In genomic region chr2:158519071-158519470, GRCm38 (mm10) we compare ENCODE assay signal across 28 mouse cellular contexts. TPM values are rescaled to one million over a fixed set of nuclear protein-coding genes. Genes with fewer than 3 reads are reported as not detected.
DNase-seq lines count a peak whose midpoint lies in the region; ATAC-seq and TF ChIP-seq lines count a peak whose summit lies in the region.
"Had no signal": no experiment of that assay in that cellular context is flagged by ENCODE, and none has a peak within 500 bp of the region (broad histone marks: within the 10 kb centered on the region; RNA-seq: fewer than 3 reads in every experiment).

No protein-coding gene starts in this region.

- peak; percentile 83 for TF ChIP-seq EP300 in lung, postnatal 0 days (IDR thresholded peaks at IDR 0.05)

- no peak for DNase-seq in Patski (ENCODE audit: low read depth, low spot score)
- DNase-seq in lung, postnatal 0 days (ENCODE audit: low spot score), result peak; percentile 77
- peak; percentile 70 for DNase-seq in lung, postnatal 36 days
- no peak for DNase-seq in gastrocnemius, postnatal 36 days
- no peak for DNase-seq in heart, embryonic 10.5 days (ENCODE audit: low spot score)
- no peak for DNase-seq in kidney, postnatal 25 days
- DNase-seq: adrenal gland, postnatal 10 days; B cell, adult 2 months; cerebellum, adult 11 months; cerebellum, adult 8-10 months; cerebellum, postnatal 36 days; gastrocnemius, postnatal 10 days; heart, postnatal 10 days; heart, postnatal 4 days had no signal

- no peaks in the 10 kb centered on the region for H3K36me3 ChIP-seq in C2C12 (ENCODE audit: control insufficient read depth, insufficient read depth)
- no peaks in the 10 kb centered on the region for H3K36me3 ChIP-seq in lung, postnatal 0 days (ENCODE audit: insufficient read depth, low read length)
- no peaks in the 10 kb centered on the region for H3K36me3 ChIP-seq in intestine, embryonic 16.5 days (ENCODE audit: control insufficient read depth, insufficient read depth, low read length)
- H3K36me3 ChIP-seq in heart, embryonic 10.5 days, result no peaks in the 10 kb centered on the region
- H3K36me3 ChIP-seq: embryonic facial prominence, embryonic 15.5 days; forebrain, embryonic 15.5 days; hindbrain, embryonic 12.5 days had no signal

- POLR2A ChIA-PET in Patski (lab: Charles Lee), result no interaction called here

- no peak overlapping the region for H3K4me2 ChIP-seq in lung, postnatal 0 days (replicated peaks; ENCODE audit: low read depth, low read length)
- H3K4me2 ChIP-seq in intestine, embryonic 16.5 days (ENCODE audit: low read depth, low read length), result no peak overlapping the region
- H3K4me2 ChIP-seq: embryonic facial prominence, embryonic 15.5 days; forebrain, embryonic 15.5 days; hindbrain, embryonic 12.5 days had no signal

- in situ Hi-C loops in Patski (cut with MboI; ENCODE audit: low pct_unique_long_range_greater_than_20kb), result no loop called here

- H3ac ChIP-seq in C2C12 (ENCODE audit: control insufficient read depth, insufficient read length, low read depth), result peak overlapping the region; percentile 8

- intact Hi-C loops in gastrocnemius, postnatal 36 days (cut with DNase I), result no loop called here

- 43% methylated on average over 11 of the region's 11 CpGs for WGBS in lung, postnatal 0 days
- 65% methylated on average over 11 of the region's 11 CpGs for WGBS in intestine, embryonic 16.5 days
- 61% methylated on average over 11 of the region's 11 CpGs for WGBS in heart, embryonic 10.5 days

- TF ChIP-seq CTCF in C2C12 (IDR thresholded peaks at IDR 0.05; ENCODE audit: control insufficient read depth, insufficient read depth, insufficient read length) (no peak), Patski (IDR thresholded peaks at IDR 0.05) (no peak)
- no peak for TF ChIP-seq CTCF in lung, postnatal 0 days (IDR thresholded peaks at IDR 0.05)

- no peak overlapping the region for H3K9ac ChIP-seq in lung, postnatal 0 days (replicated peaks; ENCODE audit: low read depth)
- no peak overlapping the region for H3K9ac ChIP-seq in intestine, embryonic 16.5 days (ENCODE audit: low read depth, low read length)
- H3K9ac ChIP-seq: embryonic facial prominence, embryonic 15.5 days; forebrain, embryonic 15.5 days; hindbrain, embryonic 12.5 days had no signal

- H3K4me3 ChIP-seq in C2C12 (ENCODE audit: insufficient read depth, poor library complexity, severe bottlenecking), result no peak overlapping the region
- no peak overlapping the region for H3K4me3 ChIP-seq in lung, postnatal 0 days (ENCODE audit: low read depth, low read length)
- no peak overlapping the region for H3K4me3 ChIP-seq in intestine, embryonic 16.5 days (ENCODE audit: low read length)
- H3K4me3 ChIP-seq in heart, embryonic 10.5 days, result no peak overlapping the region
- H3K4me3 ChIP-seq: embryonic facial prominence, embryonic 15.5 days; erythroblast, embryonic 14.5 days; forebrain, embryonic 15.5 days; hindbrain, embryonic 12.5 days had no signal

- H3K79me3 ChIP-seq in C2C12 (ENCODE audit: low read depth), result no peaks in the 10 kb centered on the region

- no peaks in the 10 kb centered on the region for H3K27me3 ChIP-seq in C2C12 (ENCODE audit: control insufficient read depth, insufficient read depth, insufficient read length)
- no peaks in the 10 kb centered on the region for H3K27me3 ChIP-seq in Patski
- no peaks in the 10 kb centered on the region for H3K27me3 ChIP-seq in lung, postnatal 0 days (replicated peaks; ENCODE audit: insufficient read depth, low read length)
- H3K27me3 ChIP-seq in intestine, embryonic 16.5 days (replicated peaks; ENCODE audit: control insufficient read depth, insufficient read depth, low read length), result no peaks in the 10 kb centered on the region
- H3K27me3 ChIP-seq in heart, embryonic 10.5 days (ENCODE audit: insufficient read depth, poor library complexity, severe bottlenecking), result no peaks in the 10 kb centered on the region
- H3K27me3 ChIP-seq: embryonic facial prominence, embryonic 15.5 days; forebrain, embryonic 15.5 days; hindbrain, embryonic 12.5 days had no signal

- H3K27ac ChIP-seq in lung, postnatal 0 days (ENCODE audit: low read length), result no peak overlapping the region; the same call in 1 of the 2 replicates
- no peak overlapping the region for H3K27ac ChIP-seq in intestine, embryonic 16.5 days (ENCODE audit: low read length)
- H3K27ac ChIP-seq in heart, embryonic 10.5 days, result no peak overlapping the region
- H3K27ac ChIP-seq: embryonic facial prominence, embryonic 15.5 days; forebrain, embryonic 15.5 days; hindbrain, embryonic 12.5 days had no signal

- no peaks in the 10 kb centered on the region for H3K4me1 ChIP-seq in lung, postnatal 0 days (ENCODE audit: insufficient read depth, low read depth, low read length)
- H3K4me1 ChIP-seq in intestine, embryonic 16.5 days (ENCODE audit: control insufficient read depth, insufficient read depth, low read length), result no peaks in the 10 kb centered on the region
- H3K4me1 ChIP-seq in heart, embryonic 10.5 days, result peaks cover 10% of the 10 kb centered on the region
- H3K4me1 ChIP-seq: embryonic facial prominence, embryonic 15.5 days; hindbrain, embryonic 12.5 days had no signal

- H3K9me3 ChIP-seq in lung, postnatal 0 days (ENCODE audit: low read length), result no peaks in the 10 kb centered on the region
- no peaks in the 10 kb centered on the region for H3K9me3 ChIP-seq in intestine, embryonic 16.5 days (ENCODE audit: control insufficient read depth, low read length)
- H3K9me3 ChIP-seq in heart, embryonic 10.5 days, result no peaks in the 10 kb centered on the region
- H3K9me3 ChIP-seq: embryonic facial prominence, embryonic 15.5 days; forebrain, embryonic 15.5 days; hindbrain, embryonic 12.5 days had no signal

- CTCF ChIA-PET in Patski (lab: Charles Lee), result interaction anchor here (1.4 kb wide), 1 partner anchor 9 kb away, joined by 3 read pairs; no protein-coding TSS in a partner anchor

- peak; percentile 15 for ATAC-seq in Patski
- ATAC-seq in lung, postnatal 0 days, result peak; percentile 81
- ATAC-seq in intestine, embryonic 16.5 days, result no peak
- ATAC-seq: forebrain, embryonic 15.5 days; hindbrain, embryonic 16.5 days; inflammation-experienced regulatory T-cells, adult 6 months had no signal

- H3K79me2 ChIP-seq in C2C12 (ENCODE audit: control insufficient read depth, insufficient read depth), result no peaks in the 10 kb centered on the region

TF ChIP-seq in C2C12, 6 proteins besides CTCF, POLR2A, EP300 and RAD21:
- TF ChIP-seq USF1 (IDR thresholded peaks at IDR 0.05; ENCODE audit: low read depth) (no peak), FOSL1 (IDR thresholded peaks at IDR 0.05; ENCODE audit: insufficient read depth, low read length, poor library complexity, severe bottlenecking) (no peak), MYOD1 (IDR thresholded peaks at IDR 0.05; ENCODE audit: control insufficient read depth, insufficient read length, low read depth) (no peak), CEBPB (IDR thresholded peaks at IDR 0.05; ENCODE audit: low read depth) (no peak), MYOG (IDR thresholded peaks at IDR 0.05; ENCODE audit: control insufficient read depth, extremely low read depth, insufficient read length) (no peak), MAX (IDR thresholded peaks at IDR 0.05) (no peak)

RNA-seq across cellular contexts. Expression of gene Arhgap40, which starts 6.5 kb away (rescaled TPM):
- polyA plus RNA-seq in C2C12 (2012; fragmentation: generic; extraction: Trizol) (not detected), Patski (2021) (0.18 TPM)
- 0.18 and 0.40 TPM in 2 replicates for polyA plus RNA-seq in lung, postnatal 0 days (2015; fragmentation: Nextera tagmentation; extraction: Ambion mirVana)
- 0.22 TPM in 2 replicates for polyA plus RNA-seq in intestine, embryonic 16.5 days (2015; fragmentation: Nextera tagmentation; extraction: Ambion mirVana)
- total RNA-seq in gastrocnemius, postnatal 36 days (2021), result not detected
- polyA plus RNA-seq in heart, embryonic 10.5 days (2016; fragmentation: Nextera tagmentation; extraction: Ambion mirVana), result not detected in 2 replicates
- total RNA-seq: adrenal gland, postnatal 10 days; adrenal gland, postnatal 4 days; gastrocnemius, postnatal 10 days; heart, adult 8-10 months; heart, postnatal 10 days; heart, postnatal 4 days; MEL had no signal
- polyA plus RNA-seq: erythroblast, embryonic 14.5 days; inflammation-experienced regulatory T-cells, adult 6 months had no signal

RNA-seq across cellular contexts. Expression of gene Adig, which starts 16.7 kb away (rescaled TPM):
- polyA plus RNA-seq in C2C12 (2012; fragmentation: generic; extraction: Trizol), result 0.06 TPM
- not detected for polyA plus RNA-seq in Patski (2021)
- 0.45 and 0.62 TPM in 2 replicates for polyA plus RNA-seq in lung, postnatal 0 days (2015; fragmentation: Nextera tagmentation; extraction: Ambion mirVana)
- not detected in 2 replicates for polyA plus RNA-seq in intestine, embryonic 16.5 days (2015; fragmentation: Nextera tagmentation; extraction: Ambion mirVana)
- 1 to 10 TPM; 2.7 to 3.4 TPM for total RNA-seq in gastrocnemius, postnatal 36 days (2021)
- polyA plus RNA-seq in heart, embryonic 10.5 days (2016; fragmentation: Nextera tagmentation; extraction: Ambion mirVana), result not detected in 2 replicates
- total RNA-seq: MEL had no signal
- polyA plus RNA-seq: brain, embryonic 14.5 days; erythroblast, embryonic 14.5 days; forebrain, embryonic 11.5 days; forebrain, embryonic 15.5 days; heart, embryonic 14.5 days; hindbrain, embryonic 12.5 days; hindbrain, embryonic 16.5 days; inflammation-experienced regulatory T-cells, adult 6 months had no signal

Comparison
In these comparisons a context has a peak if more than half of its experiments do, and no peak if none do; other contexts are left out.
1. DNase-seq: peak in lung, postnatal 0 days (single experiment) and lung, postnatal 36 days (single experiment); none in Patski (single experiment), gastrocnemius, postnatal 36 days (0 of 2), heart, embryonic 10.5 days (single experiment) and kidney, postnatal 25 days (0 of 2).